Mouse (Mus musculus) heart, postnatal 10 days (tissue): ENCODE results near the gene Dvl2. TPM values are rescaled to one million over a fixed set of nuclear protein-coding genes. Genes with fewer than 3 reads are reported as not detected.

Experiments
- DNase-seq, 2 experiments: peaks; one replicate each; pipeline ENCODE4 v3.0.0; 2021
- intact Hi-C: fragments of 180-260 bp; cut with DNase I; formaldehyde crosslinking; loops from one replicate; pipeline ENCODE4 v1.15.1; 2025
- total RNA-seq, 2 experiments: library from RNA; stranded (reverse); gene quantifications; 2 replicates each; pipeline ENCODE4 v1.2.3; 2021

Dvl2 gene
- total RNA-seq, 2 experiments from 2014 or later: 8.6 to 11.8 TPM

GRCm38 (mm10) chr11:70021264-70022132 lies 21.1 kb downstream of the Dvl2 start:
- intact Hi-C loops: no loop called here
- DNase-seq: peak; percentile 94 to 96

DNA sequence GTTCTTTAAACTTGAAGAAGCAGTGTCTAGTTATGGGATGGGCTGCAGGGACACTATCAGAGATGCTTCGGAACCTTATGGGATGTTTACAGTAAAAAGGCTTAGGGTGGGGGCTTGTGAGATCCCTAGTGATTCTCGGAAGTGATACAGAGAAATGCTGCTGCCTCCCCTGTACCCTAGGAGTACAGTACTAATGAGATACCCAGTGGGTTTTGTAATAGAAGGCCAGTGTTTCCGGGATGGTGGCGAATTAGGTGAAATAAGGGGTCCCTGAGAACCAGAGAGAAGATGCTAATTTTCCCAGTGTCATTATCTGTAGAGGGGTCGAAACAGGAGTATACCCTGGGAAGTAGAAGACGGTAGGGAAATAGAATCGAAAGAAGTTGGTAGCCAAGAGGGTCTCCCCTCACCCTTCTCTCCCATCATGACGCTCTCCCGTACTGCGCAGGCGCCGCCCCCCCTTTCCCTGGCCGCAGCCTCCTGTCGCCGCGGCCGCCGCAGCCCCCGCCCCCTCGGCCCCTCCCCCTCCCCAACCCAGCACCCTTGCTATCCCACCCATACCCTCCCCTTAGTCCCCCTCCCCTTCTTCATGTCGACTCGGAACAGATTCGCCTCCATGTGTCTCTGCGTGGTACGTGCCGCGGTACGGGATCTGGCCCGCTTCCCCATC lies 23.2 kb downstream of the Dvl2 start:
- no peak for DNase-seq
- intact Hi-C loops: no loop called here

DNA sequence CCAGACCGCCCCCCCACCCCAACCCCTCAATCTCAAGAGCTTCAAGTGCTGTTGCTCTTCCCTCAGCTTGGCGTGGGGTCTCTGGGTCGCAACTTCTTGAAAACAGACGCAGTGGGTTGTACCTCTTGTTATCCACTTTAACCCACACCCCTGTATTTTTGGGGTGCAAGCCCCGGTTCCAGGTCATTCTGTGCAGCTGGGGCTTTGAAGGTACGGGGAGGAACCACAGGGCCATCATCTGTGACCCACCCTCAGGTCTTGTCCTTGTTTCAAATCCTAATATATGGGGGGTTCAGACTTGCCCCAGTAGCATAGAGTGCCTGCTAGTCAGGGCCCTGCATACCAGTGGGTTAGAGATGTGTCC lies 23.7 kb downstream of the Dvl2 start:
- intact Hi-C loops: no loop called here

GRCm38 (mm10) chr11:70026689-70027088 lies 26.3 kb downstream of the Dvl2 start:
- peak; percentile 67 to 72 for DNase-seq
- intact Hi-C loops: no loop called here

More for the DNA sequence above, 23.7 kb downstream of the Dvl2 start:
- DNase-seq: no peak

GRCm38 (mm10) chr11:70027397-70027796 lies 27.0 kb downstream of the Dvl2 start:
- intact Hi-C loops: no loop called here
- DNase-seq: peak; percentile 50 to 59

GRCm38 (mm10) chr11:70028401-70029129 lies 28.2 kb downstream of the Dvl2 start:
- intact Hi-C loops: no loop called here
- DNase-seq: no peak

DNA sequence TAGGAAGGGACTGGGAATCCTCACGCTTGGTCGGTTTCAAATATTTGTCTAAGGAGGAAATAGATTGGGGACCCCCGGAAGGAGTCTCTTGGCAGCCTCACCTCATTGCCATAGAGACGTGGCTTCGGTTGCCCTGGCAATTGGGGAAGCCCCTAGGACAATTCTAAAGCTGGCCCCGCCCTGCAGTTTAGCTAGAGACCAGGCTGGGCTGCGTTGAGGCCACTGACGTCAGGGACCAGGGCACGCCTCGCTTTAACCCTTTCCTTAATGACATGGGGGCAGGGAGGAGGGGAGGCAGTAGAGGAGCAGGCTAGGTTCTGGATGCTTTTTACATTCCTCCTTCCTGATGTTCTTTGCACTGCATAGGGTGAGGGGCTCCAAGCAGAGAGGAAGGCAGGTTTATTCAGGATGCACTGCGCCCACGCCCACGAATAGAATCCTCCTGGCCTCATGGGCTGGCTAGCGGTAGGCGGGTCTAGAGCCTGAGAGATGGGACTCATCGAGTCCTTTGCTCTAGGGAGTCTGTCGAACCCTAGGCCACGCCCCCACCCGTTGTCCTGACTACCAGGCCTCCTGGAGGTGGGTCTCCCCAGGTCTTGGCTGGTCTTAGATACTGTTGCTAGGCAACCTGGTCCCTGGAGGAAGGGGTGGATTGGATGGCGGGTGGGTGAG lies 28.9 kb downstream of the Dvl2 start:
- intact Hi-C loops: no loop called here
- DNase-seq: peak; percentile 84 to 87

GRCm38 (mm10) chr11:70029829-70030550 lies 29.6 kb downstream of the Dvl2 start:
- intact Hi-C loops: no loop called here
- DNase-seq: no peak

- no peak for DNase-seq
- intact Hi-C loops: no loop called here
Observed at GRCm38 (mm10) chr11:70030651-70031320, 30.4 kb downstream of the Dvl2 start.

DNA sequence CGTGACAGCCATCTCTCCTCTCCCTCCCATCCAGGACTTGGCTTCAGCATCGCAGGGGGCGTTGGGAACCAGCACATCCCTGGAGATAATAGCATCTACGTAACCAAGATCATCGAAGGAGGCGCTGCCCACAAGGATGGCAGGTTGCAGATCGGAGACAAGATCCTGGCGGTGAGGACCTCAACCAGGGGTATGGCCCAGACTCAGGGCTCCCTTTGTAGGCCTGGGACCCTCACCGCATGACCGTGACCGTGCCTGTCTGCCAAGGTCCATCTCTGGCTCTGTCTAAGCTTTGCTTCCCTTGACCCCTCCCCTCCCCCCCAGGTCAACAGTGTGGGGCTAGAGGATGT lies 30.9 kb downstream of the Dvl2 start:
- intact Hi-C loops: no loop called here

DNA sequence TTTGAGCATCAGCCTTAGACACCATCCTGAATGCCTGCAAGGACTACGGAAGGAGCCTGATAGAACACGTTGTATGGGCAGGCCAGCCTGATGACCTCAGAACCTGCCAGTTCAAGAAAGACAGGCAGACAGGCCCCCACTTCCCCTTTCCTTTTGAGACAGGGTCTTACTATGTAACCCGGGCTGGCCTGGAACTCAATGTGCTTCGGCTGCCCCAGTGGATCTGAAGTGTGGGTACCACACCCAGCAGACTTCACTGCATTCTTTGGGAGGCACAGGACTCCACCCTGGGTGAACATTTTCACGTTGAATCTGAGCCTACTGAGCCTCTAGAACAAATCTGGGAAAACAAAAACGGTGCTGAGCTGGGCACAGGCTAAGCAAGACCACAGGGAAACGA lies 37.8 kb downstream of the Dvl2 start:
- DNase-seq: no peak
- intact Hi-C loops: no loop called here

More for the DNA sequence above, 30.9 kb downstream of the Dvl2 start:
- DNase-seq: no peak

DNA sequence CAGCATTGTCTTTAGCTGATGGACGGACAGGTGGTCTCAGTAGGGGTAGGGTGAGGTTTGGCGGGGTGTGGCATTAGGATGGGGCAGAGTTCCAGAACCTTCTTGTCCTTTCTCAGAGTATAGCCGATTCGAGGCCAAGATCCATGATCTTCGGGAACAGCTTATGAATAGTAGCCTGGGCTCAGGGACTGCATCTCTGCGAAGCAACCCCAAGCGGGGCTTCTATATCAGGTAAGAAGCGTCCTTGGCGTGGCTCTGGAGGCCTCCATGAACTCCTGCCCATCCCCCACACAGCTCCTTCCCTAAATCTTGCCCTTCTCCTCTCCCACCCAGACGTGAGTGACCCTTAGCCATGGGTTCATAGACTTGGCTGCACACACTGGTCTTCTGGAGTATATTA lies 39.2 kb downstream of the Dvl2 start:
- intact Hi-C loops: no loop called here
- no peak for DNase-seq

GRCm38 (mm10) chr11:70040184-70040583 lies 39.8 kb downstream of the Dvl2 start:
- intact Hi-C loops: no loop called here
- DNase-seq: no peak

- intact Hi-C loops: no loop called here
- DNase-seq: no peak
Observed at GRCm38 (mm10) chr11:70042309-70043085, 42.1 kb downstream of the Dvl2 start.

DNA sequence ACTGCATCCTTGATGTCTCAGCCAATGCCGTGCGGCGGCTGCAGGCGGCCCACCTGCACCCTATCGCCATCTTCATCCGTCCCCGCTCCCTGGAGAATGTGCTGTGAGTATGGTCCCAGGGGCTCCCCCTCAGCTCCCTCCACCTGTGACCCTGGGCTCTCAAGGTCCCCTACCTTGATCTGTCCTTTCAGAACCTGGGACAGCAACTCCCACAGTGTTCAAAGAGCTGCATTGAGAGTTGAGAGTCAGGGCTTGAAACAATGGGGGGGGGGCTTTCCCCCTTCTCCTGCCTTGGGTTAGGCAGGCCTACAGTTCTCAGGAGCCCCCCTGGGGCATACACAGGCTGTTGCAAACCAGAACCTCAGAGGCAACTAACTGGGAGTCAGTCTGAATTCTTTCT lies 43.3 kb downstream of the Dvl2 start:
- intact Hi-C loops: no loop called here
- no peak for DNase-seq

DNA sequence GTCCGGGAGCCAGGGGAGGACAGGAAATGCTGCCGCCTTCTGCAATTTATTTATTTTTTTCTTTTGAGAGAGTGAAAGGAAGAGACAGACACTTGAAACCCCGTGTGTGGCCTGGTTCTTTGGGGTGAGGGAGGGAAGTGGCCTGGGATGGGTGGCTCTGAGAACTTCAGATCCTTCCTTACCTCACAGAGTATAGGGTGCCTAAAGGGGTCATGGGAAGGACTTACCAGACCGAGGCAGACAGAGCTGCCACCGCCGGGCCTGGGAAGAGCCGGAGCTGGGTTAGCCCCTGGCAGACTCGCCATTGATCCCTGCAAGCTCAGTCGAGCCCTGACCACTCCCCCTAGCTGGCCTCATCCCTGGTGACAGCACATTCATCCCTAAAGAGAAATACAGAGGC lies 45.0 kb downstream of the Dvl2 start:
- no peak for DNase-seq
- intact Hi-C loops: no loop called here

DNA sequence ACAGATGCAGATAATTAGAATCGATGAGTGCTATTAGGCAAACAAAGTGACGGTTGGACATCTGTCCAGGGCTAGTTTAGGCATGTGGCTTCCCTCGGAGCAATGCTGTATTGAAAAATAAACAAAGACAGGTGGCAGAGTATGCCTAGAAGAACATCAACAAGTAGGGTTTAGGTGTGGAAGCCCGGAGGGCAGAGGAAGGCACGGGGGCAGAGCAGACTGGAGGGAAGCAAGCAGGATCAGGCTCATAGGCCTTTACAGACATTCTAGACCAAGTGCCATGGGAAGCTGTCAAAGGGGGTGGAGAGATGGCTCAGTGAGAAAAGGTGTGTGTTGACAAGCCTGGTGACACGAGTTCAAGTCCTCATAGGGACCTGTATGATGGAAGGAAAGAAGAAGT lies 49.0 kb downstream of the Dvl2 start:
- intact Hi-C loops: no loop called here
- DNase-seq: no peak

DNA sequence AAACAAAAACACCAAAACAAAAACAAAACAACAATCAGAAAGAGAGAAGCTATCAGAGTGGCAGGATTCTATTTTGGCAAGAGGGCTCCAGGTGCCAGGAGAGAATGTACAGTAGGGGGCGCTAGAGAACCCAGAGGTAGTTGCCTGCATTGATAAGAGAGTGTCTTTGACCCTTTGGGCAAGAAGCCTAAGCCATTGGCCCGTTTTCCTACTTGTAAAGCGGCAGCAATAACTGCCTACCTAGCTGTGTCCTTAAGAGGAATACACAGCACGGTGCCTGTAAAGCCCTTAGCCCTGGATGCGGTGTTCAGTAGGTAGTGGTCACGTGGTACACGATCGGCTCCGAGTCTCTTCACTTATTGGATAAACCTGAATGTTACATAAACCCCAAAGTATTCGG lies 49.4 kb downstream of the Dvl2 start:
- intact Hi-C loops: no loop called here
- no peak for DNase-seq

DNA sequence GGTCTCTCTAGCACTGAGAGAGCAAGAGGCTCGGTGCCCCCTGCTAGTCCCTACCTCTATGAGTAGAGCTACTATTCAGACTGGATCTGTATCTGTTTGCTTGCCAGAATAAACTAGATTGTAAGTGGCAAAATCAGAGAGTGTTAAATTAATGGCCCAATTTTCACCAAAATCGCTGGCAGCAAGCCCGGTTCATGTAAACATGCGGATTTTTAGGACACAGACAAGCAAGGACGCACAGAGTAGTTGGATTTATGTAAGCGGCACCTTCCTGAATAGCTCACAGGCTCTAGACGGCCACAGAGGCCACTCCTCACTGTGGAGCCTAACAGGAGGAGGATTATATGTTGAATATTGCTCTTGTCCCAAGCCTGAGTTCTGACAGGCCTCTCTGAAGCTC lies 52.8 kb downstream of the Dvl2 start:
- DNase-seq: no peak
- intact Hi-C loops: no loop called here
